Mouse (Mus musculus): ENCODE measurements around the gene 6430571L13Rik. TPM values are rescaled to one million over a fixed set of nuclear protein-coding genes. Genes with fewer than 3 reads are reported as not detected.

6430571L13Rik gene
- total and polyA plus RNA-seq, 3 experiments: 0.35 TPM; not detected in 1

DNA sequence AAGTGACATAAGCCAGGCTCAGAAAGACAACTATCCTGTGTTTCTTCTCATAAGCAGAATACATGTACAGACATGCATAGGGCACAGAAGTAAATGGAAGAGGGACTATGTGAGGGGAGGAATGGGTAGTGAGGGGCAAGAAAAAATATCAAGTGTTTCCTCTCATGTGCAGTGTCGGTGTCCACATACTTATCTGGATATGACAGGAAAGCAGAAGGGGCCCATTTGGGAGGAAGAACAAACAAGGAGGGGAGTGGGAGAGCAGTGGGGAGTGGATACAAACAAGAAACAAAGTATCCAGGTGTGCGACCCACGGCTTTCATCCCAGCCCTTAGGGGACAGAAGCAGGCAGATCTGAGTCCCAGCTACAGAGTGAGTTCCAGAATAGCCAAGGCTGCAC is 26.5 kb upstream of the 6430571L13Rik start (continued):
- TF ChIP-seq USF2 (IDR thresholded peaks at IDR 0.05; ENCODE audit: borderline replicate concordance in 1 of 2, insufficient read depth in 1 of 2, low read depth in 1 of 2, low read length in 2 of 2) (no peak), CTCF (IDR thresholded peaks at IDR 0.05 in 2 of 3, conservative IDR thresholded peaks at IDR 0.05 in 1 of 3; ENCODE audit: control insufficient read depth in 1 of 3, insufficient read depth in 1 of 3, low read depth in 2 of 3, low read length in 3 of 3, poor library complexity in 1 of 3, severe bottlenecking in 1 of 3) (no peak), MYC (IDR thresholded peaks at IDR 0.05; ENCODE audit: low read depth, low read length) (no peak), ZC3H11A (IDR thresholded peaks at IDR 0.05; ENCODE audit: low read depth, low read length) (no peak), SIN3A (IDR thresholded peaks at IDR 0.05; ENCODE audit: low read length) (peak; percentile 63), RAD21 (IDR thresholded peaks at IDR 0.05; ENCODE audit: low read depth, low read length) (no peak), ZMIZ1 (IDR thresholded peaks at IDR 0.05; ENCODE audit: low read depth, low read length) (no peak), MXI1 (IDR thresholded peaks at IDR 0.05; ENCODE audit: low read depth, low read length) (no peak)

DNA sequence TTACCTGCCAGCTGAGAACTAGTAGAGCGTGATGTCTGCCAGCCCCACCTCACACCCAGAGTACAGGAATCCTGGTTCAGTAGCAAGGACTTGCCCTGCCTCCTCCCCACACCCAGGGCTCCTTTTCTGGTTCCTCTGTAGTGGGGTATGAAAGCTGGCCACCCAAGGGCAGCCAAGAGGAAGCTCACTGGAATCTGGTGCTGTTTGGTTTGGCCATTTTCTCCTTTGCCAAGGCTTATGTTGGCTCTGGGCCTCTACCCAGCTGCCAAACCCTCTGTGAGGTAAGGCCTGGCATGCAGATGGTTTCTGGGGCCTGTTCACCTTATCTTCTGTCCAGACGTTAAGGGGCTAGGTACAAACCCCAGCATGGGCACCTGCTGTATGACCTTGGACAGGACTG is 24.6 kb upstream of the 6430571L13Rik start:
- no peak for DNase-seq (ENCODE audit: low read depth, low spot score)
- H3K27ac ChIP-seq (ENCODE audit: control insufficient read depth, low read depth, low read length): no peak overlapping the region

DNA sequence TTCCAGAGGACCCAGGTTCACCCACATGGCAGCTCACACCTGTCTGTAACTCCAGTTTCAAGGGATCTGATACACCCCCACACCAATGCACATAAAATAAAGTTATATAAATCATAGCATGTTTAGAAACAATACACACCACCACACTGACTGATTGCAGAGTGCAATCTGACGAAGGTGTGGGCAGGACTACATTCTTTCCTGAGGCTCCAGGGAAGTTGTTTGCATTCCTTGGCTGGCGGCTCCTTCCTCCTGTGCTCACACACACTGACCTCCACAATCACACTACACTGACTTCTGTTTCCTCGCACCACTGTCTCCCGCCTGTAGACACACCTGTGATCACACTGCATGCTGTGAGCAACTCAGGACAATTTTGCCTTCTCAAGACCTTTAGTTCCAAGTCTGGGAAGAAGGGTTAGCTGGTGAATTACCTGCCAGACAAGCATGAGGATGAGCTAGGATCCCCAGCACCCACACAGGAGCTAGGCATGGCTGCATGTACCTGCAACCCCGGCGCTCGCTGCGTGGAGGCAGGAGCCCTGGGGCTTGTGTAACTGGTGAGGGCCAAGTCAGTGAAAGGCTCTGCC is 17.8 kb upstream of the 6430571L13Rik start:
- Histone ChIP-seq H3K4me3 (ENCODE audit: control insufficient read depth in 1 of 2, insufficient read depth in 1 of 2, low read depth in 2 of 2, low read length in 2 of 2) (no peak overlapping the region), H3K79me2 (ENCODE audit: control insufficient read depth, insufficient read depth, low read length, poor library complexity) (no peaks in the 10 kb centered on the region), H3K36me3 (ENCODE audit: control insufficient read depth in 1 of 2, insufficient read depth in 2 of 2, low read length in 2 of 2) (peaks cover 0 to 4% of the 10 kb centered on the region in 2 experiments; a peak in 2 of 4 replicates), H3K4me1 (ENCODE audit: control insufficient read depth in 1 of 2, insufficient read depth in 2 of 2, low read length in 2 of 2) (peaks cover 7 to 8% of the 10 kb centered on the region in 2 experiments), H3K9ac (ENCODE audit: control insufficient read depth, low read depth, low read length, poor library complexity, severe bottlenecking) (no peak overlapping the region), H3K27me3 (ENCODE audit: control insufficient read depth in 1 of 2, insufficient read depth in 2 of 2, low read length in 2 of 2) (no peaks in the 10 kb centered on the region), H3K9me3 (replicated peaks; ENCODE audit: insufficient read depth, low read length) (no peaks in the 10 kb centered on the region), H3K27ac (ENCODE audit: control insufficient read depth, low read depth, low read length) (no peak overlapping the region)
- no peak for DNase-seq (ENCODE audit: low read depth, low spot score)
- TF ChIP-seq CTCF (IDR thresholded peaks at IDR 0.05 in 2 of 3, conservative IDR thresholded peaks at IDR 0.05 in 1 of 3; ENCODE audit: control insufficient read depth in 1 of 3, insufficient read depth in 1 of 3, low read depth in 2 of 3, low read length in 3 of 3, poor library complexity in 1 of 3, severe bottlenecking in 1 of 3): no peak
- no peak for TF ChIP-seq ETS1 (IDR thresholded peaks at IDR 0.05; ENCODE audit: low read depth, low read length)
- no peak for TF ChIP-seq NRF1 (IDR thresholded peaks at IDR 0.05; ENCODE audit: insufficient read depth, low read depth, low read length, poor library complexity, severe bottlenecking)
- TF ChIP-seq NELFE (IDR thresholded peaks at IDR 0.05; ENCODE audit: low read depth, low read length): no peak
- TF ChIP-seq RCOR1 (IDR thresholded peaks at IDR 0.05; ENCODE audit: low read depth, low read length): no peak
- no peak for TF ChIP-seq EP300 (IDR thresholded peaks at IDR 0.05; ENCODE audit: low read depth in 1 of 2, low read length in 2 of 2)

More for the DNA sequence above, 24.6 kb upstream of the 6430571L13Rik start:
- Histone ChIP-seq H3K4me1 (ENCODE audit: control insufficient read depth in 1 of 2, insufficient read depth in 2 of 2, low read length in 2 of 2) (peaks cover 15 to 20% of the 10 kb centered on the region in 2 experiments), H3K36me3 (ENCODE audit: control insufficient read depth in 1 of 2, insufficient read depth in 2 of 2, low read length in 2 of 2) (peaks cover 0 to 19% of the 10 kb centered on the region in 2 experiments; a peak in 2 of 4 replicates), H3K27me3 (ENCODE audit: control insufficient read depth in 1 of 2, insufficient read depth in 2 of 2, low read length in 2 of 2) (no peaks in the 10 kb centered on the region), H3K79me2 (ENCODE audit: control insufficient read depth, insufficient read depth, low read length, poor library complexity) (no peaks in the 10 kb centered on the region), H3K4me3 (ENCODE audit: control insufficient read depth in 1 of 2, insufficient read depth in 1 of 2, low read depth in 2 of 2, low read length in 2 of 2) (no peak overlapping the region), H3K9me3 (replicated peaks; ENCODE audit: insufficient read depth, low read length) (no peaks in the 10 kb centered on the region), H3K9ac (ENCODE audit: control insufficient read depth, low read depth, low read length, poor library complexity, severe bottlenecking) (no peak overlapping the region)
- TF ChIP-seq NELFE (IDR thresholded peaks at IDR 0.05; ENCODE audit: low read depth, low read length) (no peak), ZMIZ1 (IDR thresholded peaks at IDR 0.05; ENCODE audit: low read depth, low read length) (no peak), NRF1 (IDR thresholded peaks at IDR 0.05; ENCODE audit: insufficient read depth, low read depth, low read length, poor library complexity, severe bottlenecking) (no peak), KAT2A (conservative IDR thresholded peaks at IDR 0.05; ENCODE audit: low read depth, low read length) (no peak), TCF12 (IDR thresholded peaks at IDR 0.05; ENCODE audit: low read depth, low read length) (no peak), MYB (IDR thresholded peaks at IDR 0.05; ENCODE audit: low read depth, low read length) (no peak)
